Mouse (Mus musculus) effector memory CD4-positive, alpha-beta T cell, adult 7 months (primary cell): ENCODE measurements around the gene Gm21992. TPM values are rescaled to one million over a fixed set of nuclear protein-coding genes. Genes with fewer than 3 reads are reported as not detected.

Source experiments
- polyA plus RNA-seq: library from polyadenylated mRNA; unstranded; fragments of 100-300 nt; shearing (Covaris generic); gene quantifications from one replicate; pipeline ENCODE4 v1.2.1, GENCODE M21; 2017

The Gm21992 gene
- 28.2 TPM for polyA plus RNA-seq

GRCm38 (mm10) chr19:4811063-4811908 is at the start of gene Gm21992, which contains the start of gene Rbm14:
Gm21992 (minus strand) TSS chr19:4811612.
Rbm14 (minus strand) TSS chr19:4811634.

GRCm38 (mm10) chr19:4854552-4855469 is 43.4 kb upstream of the Gm21992 start, which contains the start of gene Ctsf:
Ctsf (plus strand) TSS chr19:4855130.

GRCm38 (mm10) chr19:4839149-4839548 is 27.7 kb upstream of the Gm21992 start, which contains the start of the genes Ccs and Ccdc87:
Ccs (minus strand) TSS chr19:4839332.
Ccdc87 (plus strand) TSS chr19:4839366.

GRCm38 (mm10) chr19:4793831-4794422 is 17.5 kb downstream of the Gm21992 start, which contains the start of gene Rbm4:
Rbm4 (minus strand) TSS chr19:4793901.

GRCm38 (mm10) chr19:4756193-4756911 is 55.1 kb downstream of the Gm21992 start, which contains the start of gene Rbm4b:
Rbm4b (plus strand) TSS chr19:4756497.

GRCm38 (mm10) chr19:4711098-4711600 is 100.3 kb downstream of the Gm21992 start, which contains the start of gene Sptbn2:
Sptbn2 (plus strand) TSS chr19:4711167.

GRCm38 (mm10) chr19:4698205-4698677 is 113.2 kb downstream of the Gm21992 start, which contains the start of gene Gm960:
Gm960 (minus strand) TSS chr19:4698668.

Other genes starting within 250 kb of the Gm21992 start
- gene Lrfn4, start 195.9 kb downstream of the Gm21992 start, polyA plus RNA-seq, result 0.69 TPM
- gene Rce1, start 186.0 kb downstream of the Gm21992 start, polyA plus RNA-seq, result 78.0 TPM
- gene Gm960, start 112.9 kb downstream of the Gm21992 start, polyA plus RNA-seq, result 0.23 TPM
- 0.72 TPM for gene Sptbn2, start 100.4 kb downstream of the Gm21992 start, polyA plus RNA-seq
- gene Rbm4b, start 55.1 kb downstream of the Gm21992 start, polyA plus RNA-seq, result 77.1 TPM
- 44.2 TPM for gene Rbm4, start 17.7 kb downstream of the Gm21992 start, polyA plus RNA-seq
- gene Rbm14, start within 50 bp of the Gm21992 start, polyA plus RNA-seq, result 76.3 TPM
- gene Ccs, start 27.7 kb upstream of the Gm21992 start, polyA plus RNA-seq, result 28.8 TPM
- gene Ccdc87, start 27.8 kb upstream of the Gm21992 start, polyA plus RNA-seq, result not detected
- 2.1 TPM for gene Ctsf, start 43.5 kb upstream of the Gm21992 start, polyA plus RNA-seq
- not detected for gene Actn3, start 66.3 kb upstream of the Gm21992 start, polyA plus RNA-seq
- 4.4 TPM for gene Zdhhc24, start 67.1 kb upstream of the Gm21992 start, polyA plus RNA-seq
- gene Bbs1, start 95.0 kb upstream of the Gm21992 start, polyA plus RNA-seq, result 0.41 TPM
- 57.2 TPM for gene Dpp3, start 116.7 kb upstream of the Gm21992 start, polyA plus RNA-seq
- not detected for gene Peli3, start 131.5 kb upstream of the Gm21992 start, polyA plus RNA-seq
- gene Mrpl11, start 150.5 kb upstream of the Gm21992 start, polyA plus RNA-seq, result 37.5 TPM
- gene Npas4, start 178.7 kb upstream of the Gm21992 start, polyA plus RNA-seq, result not detected
- 3.6 TPM for gene Slc29a2, start 212.2 kb upstream of the Gm21992 start, polyA plus RNA-seq
- 1.8 TPM for gene B4gat1, start 227.2 kb upstream of the Gm21992 start, polyA plus RNA-seq
- gene AC124502.3, start 227.3 kb upstream of the Gm21992 start, polyA plus RNA-seq, result 0.62 TPM
- gene Brms1, start 229.7 kb upstream of the Gm21992 start, polyA plus RNA-seq, result 102 TPM
- gene Rin1, start 238.9 kb upstream of the Gm21992 start, polyA plus RNA-seq, result 0.72 TPM